Mouse (Mus musculus): ENCODE results near the gene Pigm. TPM values are rescaled to one million over a fixed set of nuclear protein-coding genes. Genes with fewer than 3 reads are reported as not detected.

Gene Pigm
- polyA plus RNA-seq, 1 experiment from 2014 or later, result 9.9 TPM

DNA sequence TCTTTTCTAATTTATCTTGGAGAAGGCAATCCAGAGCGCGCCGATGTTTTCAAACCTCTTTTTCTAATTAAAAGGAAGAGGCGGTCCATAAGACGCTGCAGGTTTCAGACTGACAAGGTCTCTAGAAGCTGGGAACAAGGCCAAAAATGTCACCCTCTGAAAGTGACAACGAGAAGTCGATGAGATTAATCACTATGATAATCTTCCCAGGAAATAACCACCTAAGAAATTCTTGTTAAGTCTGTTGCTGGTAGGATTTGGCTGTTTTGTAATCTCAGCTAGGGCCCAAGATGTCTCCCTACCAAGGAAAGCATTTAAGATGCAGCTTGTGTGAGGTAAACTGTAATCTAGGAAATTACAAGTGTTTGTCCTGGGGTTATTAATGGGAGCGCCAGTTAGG lies 17.4 kb downstream of the Pigm start:
- no peak for ATAC-seq (ENCODE audit: insufficient read depth)
- H3K4me2 ChIP-seq, result no peak overlapping the region
- 40% methylated on average over 8 of the region's 8 CpGs for WGBS

GRCm38 (mm10) chr1:172396996-172397752 lies 20.8 kb downstream of the Pigm start:
- no peaks in the 10 kb centered on the region for H3K36me3 ChIP-seq (ENCODE audit: insufficient read depth)
- H3K27ac ChIP-seq (ENCODE audit: low read depth), result no peak overlapping the region
- TF ChIP-seq CTCF (IDR thresholded peaks at IDR 0.05; ENCODE audit: low read depth), result no peak
- ATAC-seq (ENCODE audit: insufficient read depth) (peak; percentile 64), DNase-seq (peak; percentile 68)
- H3K4me2 ChIP-seq, result no peak overlapping the region
- no peaks in the 10 kb centered on the region for H3K27me3 ChIP-seq (ENCODE audit: insufficient read depth, low read length)
- no peak overlapping the region for H3K9ac ChIP-seq
- H3K4me1 ChIP-seq (ENCODE audit: insufficient read depth), result no peaks in the 10 kb centered on the region
- no peak overlapping the region for H3K4me3 ChIP-seq (ENCODE audit: low read depth, low read length)
- 48% methylated on average over 9 of the region's 9 CpGs for WGBS
- no peaks in the 10 kb centered on the region for H3K9me3 ChIP-seq (ENCODE audit: low read depth, low read length)

More for the DNA sequence above, 17.4 kb downstream of the Pigm start:
- no peak overlapping the region for H3K4me3 ChIP-seq (ENCODE audit: low read depth, low read length)
- H3K9ac ChIP-seq, result no peak overlapping the region
- no peaks in the 10 kb centered on the region for H3K9me3 ChIP-seq (ENCODE audit: low read depth, low read length)
- no peaks in the 10 kb centered on the region for H3K36me3 ChIP-seq (ENCODE audit: insufficient read depth)
- TF ChIP-seq CTCF (IDR thresholded peaks at IDR 0.05; ENCODE audit: low read depth), result no peak
- peak; percentile 31 for DNase-seq
- H3K27ac ChIP-seq (ENCODE audit: low read depth), result no peak overlapping the region
- H3K27me3 ChIP-seq (ENCODE audit: insufficient read depth, low read length), result no peaks in the 10 kb centered on the region
- no peaks in the 10 kb centered on the region for H3K4me1 ChIP-seq (ENCODE audit: insufficient read depth)

GRCm38 (mm10) chr1:172406077-172406706 lies 29.8 kb downstream of the Pigm start:
- Histone ChIP-seq H3K36me3 (ENCODE audit: insufficient read depth) (no peaks in the 10 kb centered on the region), H3K4me2 (no peak overlapping the region), H3K9me3 (ENCODE audit: low read depth, low read length) (no peaks in the 10 kb centered on the region), H3K4me1 (ENCODE audit: insufficient read depth) (no peaks in the 10 kb centered on the region), H3K9ac (no peak overlapping the region), H3K4me3 (ENCODE audit: low read depth, low read length) (no peak overlapping the region), H3K27me3 (ENCODE audit: insufficient read depth, low read length) (no peaks in the 10 kb centered on the region), H3K27ac (ENCODE audit: low read depth) (no peak overlapping the region)
- ATAC-seq (ENCODE audit: insufficient read depth) (no peak), DNase-seq (no peak)
- 35% methylated on average over 16 of the region's 16 CpGs for WGBS
- TF ChIP-seq CTCF (IDR thresholded peaks at IDR 0.05; ENCODE audit: low read depth), result no peak

DNA sequence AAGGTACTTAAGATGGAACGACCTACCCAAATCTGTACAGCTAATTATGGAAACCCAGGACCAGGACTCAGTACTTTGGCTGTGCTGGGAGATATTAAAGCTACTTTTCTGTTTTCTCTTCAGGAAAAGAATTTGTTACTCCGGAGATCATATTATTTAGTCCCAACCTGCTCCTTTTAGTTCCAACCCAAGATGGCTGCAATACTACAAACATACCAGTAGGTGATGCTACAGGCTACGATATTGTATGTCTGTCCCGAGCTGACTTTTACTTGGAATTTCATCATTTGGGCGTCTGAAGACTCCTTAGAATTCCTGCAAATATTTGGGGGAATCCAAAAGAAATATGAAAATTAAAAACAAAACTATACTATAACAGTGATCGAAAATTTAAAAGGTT lies 32.6 kb downstream of the Pigm start:
- no peaks in the 10 kb centered on the region for H3K36me3 ChIP-seq (ENCODE audit: insufficient read depth)
- 6% methylated on average over 6 of the region's 6 CpGs for WGBS
- no peaks in the 10 kb centered on the region for H3K4me1 ChIP-seq (ENCODE audit: insufficient read depth)
- ATAC-seq (ENCODE audit: insufficient read depth), result no peak; the same call in 1 of the 2 replicates
- TF ChIP-seq CTCF (IDR thresholded peaks at IDR 0.05; ENCODE audit: low read depth), result peak; percentile 95
- no peak overlapping the region for H3K9ac ChIP-seq
- peak; percentile 88 for DNase-seq
- no peaks in the 10 kb centered on the region for H3K27me3 ChIP-seq (ENCODE audit: insufficient read depth, low read length)
- H3K4me3 ChIP-seq (ENCODE audit: low read depth, low read length), result no peak overlapping the region
- no peak overlapping the region for H3K27ac ChIP-seq (ENCODE audit: low read depth)
- H3K9me3 ChIP-seq (ENCODE audit: low read depth, low read length), result no peaks in the 10 kb centered on the region
- no peak overlapping the region for H3K4me2 ChIP-seq

DNA sequence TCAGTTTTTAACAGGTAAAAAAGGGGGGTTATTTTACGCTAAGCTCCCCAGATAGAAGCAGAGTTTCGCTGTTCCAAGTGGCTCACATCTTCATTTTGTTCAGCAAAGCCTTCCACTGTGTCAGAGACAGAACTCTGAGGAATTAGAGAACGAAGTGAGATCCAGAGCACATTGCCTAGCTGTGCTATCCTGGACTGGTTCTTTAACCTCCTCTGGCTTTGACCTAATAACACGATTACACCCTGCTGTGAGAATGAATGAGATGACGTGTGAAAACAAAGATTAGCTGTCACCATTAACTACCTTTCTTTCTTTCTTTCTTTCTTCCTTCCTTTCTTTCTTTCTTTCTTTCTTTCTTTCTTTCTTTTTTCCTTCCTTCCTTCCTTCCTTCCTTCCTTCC lies 33.1 kb downstream of the Pigm start:
- Histone ChIP-seq H3K4me3 (ENCODE audit: low read depth, low read length) (no peak overlapping the region), H3K4me1 (ENCODE audit: insufficient read depth) (no peaks in the 10 kb centered on the region), H3K27ac (ENCODE audit: low read depth) (no peak overlapping the region), H3K9ac (no peak overlapping the region), H3K27me3 (ENCODE audit: insufficient read depth, low read length) (no peaks in the 10 kb centered on the region), H3K36me3 (ENCODE audit: insufficient read depth) (no peaks in the 10 kb centered on the region), H3K9me3 (ENCODE audit: low read depth, low read length) (no peaks in the 10 kb centered on the region), H3K4me2 (no peak overlapping the region)
- no peak for TF ChIP-seq CTCF (IDR thresholded peaks at IDR 0.05; ENCODE audit: low read depth)
- ATAC-seq (ENCODE audit: insufficient read depth) (no peak), DNase-seq (no peak)
- WGBS, result 9% methylated on average over 5 of the region's 5 CpGs

GRCm38 (mm10) chr1:172410806-172411205 lies 34.5 kb downstream of the Pigm start:
- TF ChIP-seq CTCF (IDR thresholded peaks at IDR 0.05; ENCODE audit: low read depth), result peak; percentile 77
- Histone ChIP-seq H3K27ac (ENCODE audit: low read depth) (no peak overlapping the region), H3K9me3 (ENCODE audit: low read depth, low read length) (no peaks in the 10 kb centered on the region), H3K9ac (no peak overlapping the region), H3K4me2 (no peak overlapping the region), H3K36me3 (ENCODE audit: insufficient read depth) (no peaks in the 10 kb centered on the region), H3K27me3 (ENCODE audit: insufficient read depth, low read length) (no peaks in the 10 kb centered on the region), H3K4me1 (ENCODE audit: insufficient read depth) (no peaks in the 10 kb centered on the region), H3K4me3 (ENCODE audit: low read depth, low read length) (no peak overlapping the region)
- ATAC-seq (ENCODE audit: insufficient read depth) (no peak), DNase-seq (peak; percentile 84)
- 4% methylated on average over 4 of the region's 4 CpGs for WGBS

DNA sequence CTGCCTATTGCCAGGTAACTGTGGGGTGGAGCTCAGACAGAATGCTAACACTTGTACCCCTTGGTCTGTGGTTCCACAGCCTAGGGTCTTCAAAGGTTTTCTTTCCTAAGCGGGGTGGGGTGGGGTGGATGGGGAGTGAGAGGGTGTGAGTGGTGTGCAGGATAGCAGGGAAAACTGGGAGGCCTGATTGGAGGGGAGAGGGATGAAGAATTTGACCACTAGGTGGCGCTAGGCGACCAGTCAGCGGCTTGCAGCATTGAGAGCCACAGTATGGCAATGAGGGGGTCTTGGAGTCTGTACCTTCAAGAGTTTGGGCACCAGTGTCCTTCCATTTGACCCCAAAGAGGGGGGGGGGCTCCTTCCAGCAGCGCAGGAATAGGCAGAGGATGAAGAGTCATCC lies 35.9 kb downstream of the Pigm start:
- ATAC-seq (ENCODE audit: insufficient read depth), result peak; percentile 89
- H3K27ac ChIP-seq (ENCODE audit: low read depth), result no peak overlapping the region
- no peaks in the 10 kb centered on the region for H3K4me1 ChIP-seq (ENCODE audit: insufficient read depth)
- H3K9ac ChIP-seq, result no peak overlapping the region
- no peaks in the 10 kb centered on the region for H3K9me3 ChIP-seq (ENCODE audit: low read depth, low read length)
- no peaks in the 10 kb centered on the region for H3K27me3 ChIP-seq (ENCODE audit: insufficient read depth, low read length)
- DNase-seq, result peak; percentile 91
- peak; percentile 97 for TF ChIP-seq CTCF (IDR thresholded peaks at IDR 0.05; ENCODE audit: low read depth)
- 0% methylated on average over 5 of the region's 5 CpGs for WGBS
- H3K36me3 ChIP-seq (ENCODE audit: insufficient read depth), result no peaks in the 10 kb centered on the region
- H3K4me2 ChIP-seq, result no peak overlapping the region
- H3K4me3 ChIP-seq (ENCODE audit: low read depth, low read length), result no peak overlapping the region

All from lung, embryonic 14.5 days (tissue).